Comparison of ENCODE assay signal across 23 mouse cellular contexts in genomic region chr7:128376206-128376701, GRCm38 (mm10). TPM values are rescaled to one million over a fixed set of nuclear protein-coding genes. Genes with fewer than 3 reads are reported as not detected.
A peak's percentile ranks its signal among the peaks of the same experiment; 100 is the strongest.
DNase-seq lines count a peak whose midpoint lies in the region; TF ChIP-seq lines count a peak whose summit lies in the region.
"Had no signal": no experiment of that assay in that cellular context is flagged by ENCODE, and none has a peak within 500 bp of the region (broad histone marks: within the 10 kb centered on the region; RNA-seq: fewer than 3 reads in every experiment).

No protein-coding gene starts in this region.

- TF ChIP-seq POLR2A in spleen, adult 2 months (IDR thresholded peaks at IDR 0.05; ENCODE audit: low read depth, low read length), result no peak

- no peak overlapping the region for H3K4me3 ChIP-seq in spleen, adult 2 months (ENCODE audit: extremely low read depth, insufficient read depth, insufficient read length)
- H3K4me3 ChIP-seq: embryonic facial prominence, embryonic 12.5 days; erythroblast, embryonic 14.5 days; forebrain, embryonic 15.5 days; heart, embryonic 10.5 days; hindbrain, embryonic 13.5 days; kidney, embryonic 15.5 days; left cerebral cortex, adult 2 months; limb, embryonic 12.5 days; liver, embryonic 12.5 days; midbrain, embryonic 10.5 days; neural tube, embryonic 12.5 days had no signal

- WGBS in spleen, adult 2 months, result 61% methylated on average over 11 of the region's 11 CpGs

- no peak for TF ChIP-seq CTCF in spleen, adult 2 months (IDR thresholded peaks at IDR 0.05; ENCODE audit: extremely low read depth, insufficient read depth, insufficient read length, insufficient replicate concordance)

- H3K27ac ChIP-seq in spleen, adult 2 months (ENCODE audit: insufficient read depth, low read length), result peak overlapping the region; percentile 55
- H3K27ac ChIP-seq: embryonic facial prominence, embryonic 12.5 days; forebrain, embryonic 15.5 days; heart, embryonic 10.5 days; hindbrain, embryonic 13.5 days; kidney, embryonic 15.5 days; left cerebral cortex, adult 2 months; limb, embryonic 12.5 days; liver, embryonic 12.5 days; macrophage; midbrain, embryonic 10.5 days; neural tube, embryonic 12.5 days had no signal

- H3K27me3 ChIP-seq in spleen, adult 2 months (ENCODE audit: control insufficient read depth, insufficient read depth, low read length), result no peaks in the 10 kb centered on the region
- H3K27me3 ChIP-seq: embryonic facial prominence, embryonic 12.5 days; forebrain, embryonic 15.5 days; hindbrain, embryonic 13.5 days; kidney, embryonic 15.5 days; limb, embryonic 12.5 days; liver, embryonic 12.5 days; neural tube, embryonic 12.5 days had no signal

- H3K36me3 ChIP-seq in spleen, adult 2 months (ENCODE audit: control insufficient read depth, insufficient read depth, low read length), result no peaks in the 10 kb centered on the region
- H3K36me3 ChIP-seq: embryonic facial prominence, embryonic 12.5 days; forebrain, embryonic 15.5 days; kidney, embryonic 15.5 days; limb, embryonic 12.5 days had no signal

- H3K4me1 ChIP-seq in spleen, adult 2 months (ENCODE audit: control insufficient read depth, insufficient read depth, insufficient read length), result peaks cover 54% of the 10 kb centered on the region
- H3K4me1 ChIP-seq: forebrain, embryonic 15.5 days; hindbrain, embryonic 13.5 days; limb, embryonic 12.5 days; neural tube, embryonic 12.5 days had no signal

- no peak for DNase-seq in spleen, adult 2 months (ENCODE audit: low read depth in 1 of 2, low spot score in 2 of 2)
- DNase-seq in spleen, adult 12 weeks (ENCODE audit: low spot score), result no peak
- DNase-seq in induced T-regulatory cell, adult 2 months (ENCODE audit: low read depth), result peak; percentile 77
- peak; percentile 58 for DNase-seq in lung, postnatal 25 days (ENCODE audit: low spot score)
- DNase-seq in heart, postnatal 4 days, result no peak
- DNase-seq in cerebellum, adult 8-10 months, result no peak
- DNase-seq in ovary, postnatal 36 days (ENCODE audit: low spot score), result no peak
- DNase-seq: adrenal gland, postnatal 10 days; cerebellum, adult 9-11 months; kidney, postnatal 4 days; layer of hippocampus, adult 9-11 months had no signal

RNA-seq across cellular contexts. Expression of gene Rgs10, which starts 42.3 kb away (rescaled TPM):
- 20.8 and 21.6 TPM in 2 replicates for polyA plus RNA-seq in spleen, adult 2 months (2012; rRNA removed)
- 1 to 10 TPM; 8.4 to 9.5 TPM for total RNA-seq in heart, postnatal 4 days (2021)

Comparison
In these comparisons a context has a peak if more than half of its experiments do, and no peak if none do; other contexts are left out.
1. DNase-seq: peak in induced T-regulatory cell, adult 2 months (single experiment) and lung, postnatal 25 days (single experiment); none in spleen, adult 2 months (0 of 2), spleen, adult 12 weeks (single experiment), heart, postnatal 4 days (single experiment), cerebellum, adult 8-10 months (single experiment) and ovary, postnatal 36 days (single experiment).